Mouse (Mus musculus) neural tube, embryonic 15.5 days (tissue): Measurements from ENCODE around the gene Lrmda. TPM values are rescaled to one million over a fixed set of nuclear protein-coding genes. Genes with fewer than 3 reads are reported as not detected.

Source experiments
- microRNA-seq: library from miRNA; unstranded; fragments of <30 nt; microRNA quantifications from one replicate; pipeline ENCODE4, GENCODE M21; 2017
- polyA plus RNA-seq: library from polyadenylated mRNA; unstranded; fragments of >200 nt; fragmentation: Nextera tagmentation; extraction: Ambion mirVana; gene quantifications from 2 replicates; pipeline ENCODE4 v1.2.1, GENCODE M21; 2015

Gene Lrmda
- polyA plus RNA-seq, 1 experiment from 2014 or later: 0.68 TPM

Small RNA genes within 50 kb of the gene (microRNA-seq; reads per million reads assigned to microRNA genes)
- not detected for gene Gm27532

Other genes with a start within 250 kb of the Lrmda start
- 299 and 307 TPM in 2 replicates for gene Vdac2, start 194.5 kb upstream of the Lrmda start, polyA plus RNA-seq
- 52.8 and 59.0 TPM in 2 replicates for gene Comtd1, start 170.7 kb upstream of the Lrmda start, polyA plus RNA-seq
- gene Zfp503, start 30.1 kb upstream of the Lrmda start, polyA plus RNA-seq: 12.7 and 12.9 TPM in 2 replicates